Mouse (Mus musculus): ENCODE measurements around the gene Rarg. TPM values are rescaled to one million over a fixed set of nuclear protein-coding genes. Genes with fewer than 3 reads are reported as not detected.
"Not testable (repeated sequence)": the region's sequence is repeated elsewhere in the genome, so short reads cannot be mapped to it uniquely, and the experiment has no call there.

Gene Rarg
- total RNA-seq, 2 experiments from 2014 or later = 3.4 to 7.5 TPM

- no peak for ATAC-seq (replicated peaks; ENCODE audit: poor library complexity, severe bottlenecking)
Measured at GRCm38 (mm10) chr15:102240607-102241006, 16.7 kb downstream of the Rarg start.

GRCm38 (mm10) chr15:102239851-102240250 lies 17.5 kb downstream of the Rarg start:
- no peak for ATAC-seq (replicated peaks; ENCODE audit: poor library complexity, severe bottlenecking)

- peak; percentile 36 for ATAC-seq (replicated peaks; ENCODE audit: poor library complexity, severe bottlenecking)
Measured at GRCm38 (mm10) chr15:102239260-102239590, 18.1 kb downstream of the Rarg start.

DNA sequence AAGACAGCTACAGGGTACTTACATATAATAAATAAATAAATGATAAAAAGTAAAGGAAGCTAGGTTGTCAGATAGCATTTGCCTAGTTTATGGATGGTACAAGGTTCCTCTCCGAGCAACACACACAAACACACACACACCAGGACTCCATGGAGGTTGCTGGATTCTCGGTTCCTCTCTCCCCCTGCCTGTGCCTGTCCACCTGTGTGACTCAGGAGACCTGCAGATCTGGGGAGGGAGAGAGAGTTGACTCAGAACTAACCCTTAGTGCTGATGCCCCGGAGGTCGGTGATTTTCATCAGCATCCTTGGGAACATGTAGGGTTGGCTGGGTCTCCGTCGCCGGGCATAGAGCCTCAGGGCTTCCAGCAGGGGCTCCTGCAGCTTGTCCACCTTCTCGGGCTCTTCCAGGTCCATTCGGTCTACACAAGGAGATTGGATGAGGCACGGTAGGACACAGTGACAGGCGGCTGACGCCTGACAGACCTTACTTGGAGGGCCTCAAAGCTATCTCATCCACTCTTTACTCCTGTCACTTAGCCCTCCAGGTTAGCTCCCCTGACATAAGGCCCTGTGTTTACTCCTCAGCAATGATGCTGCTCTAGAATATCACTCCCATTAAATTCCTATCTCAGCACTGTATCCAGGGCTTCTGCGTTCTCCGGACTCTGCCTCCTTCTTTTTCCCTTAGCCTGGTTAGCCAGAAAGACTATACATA lies 18.6 kb downstream of the Rarg start:
- no peak for ATAC-seq (replicated peaks; ENCODE audit: poor library complexity, severe bottlenecking)

GRCm38 (mm10) chr15:102235371-102236027 lies 21.8 kb downstream of the Rarg start:
- no peak for ATAC-seq (replicated peaks; ENCODE audit: poor library complexity, severe bottlenecking)

DNA sequence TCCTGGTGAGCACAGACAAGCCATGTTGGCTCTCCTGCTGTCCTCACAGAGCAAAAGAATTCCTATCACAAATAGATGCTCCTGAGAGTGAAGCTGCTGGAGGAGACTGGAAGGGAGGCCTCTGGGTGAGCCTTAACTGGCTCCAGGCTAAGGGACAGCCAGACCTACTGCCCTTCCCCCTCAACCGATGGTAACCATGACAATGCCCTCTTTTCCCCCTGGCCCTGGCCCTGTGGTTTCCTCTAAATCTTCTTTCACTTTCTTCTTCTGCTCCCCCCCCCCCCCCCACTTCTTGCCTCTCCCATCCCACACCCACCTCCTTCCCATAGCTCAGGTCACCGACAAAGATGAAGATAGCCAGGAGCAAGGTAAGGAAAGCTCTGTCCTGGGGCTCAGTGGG lies 23.4 kb downstream of the Rarg start:
- ATAC-seq (replicated peaks; ENCODE audit: poor library complexity, severe bottlenecking) = peak; percentile 28

GRCm38 (mm10) chr15:102232764-102233163 lies 24.6 kb downstream of the Rarg start:
- peak; percentile 43 for ATAC-seq (replicated peaks; ENCODE audit: poor library complexity, severe bottlenecking)

- ATAC-seq (replicated peaks; ENCODE audit: poor library complexity, severe bottlenecking) = peak; percentile 60
Measured at GRCm38 (mm10) chr15:102231748-102232147, 25.6 kb downstream of the Rarg start, which contains the start of gene Itgb7. Gene Itgb7 (minus strand): TSS chr15:102231944.

DNA sequence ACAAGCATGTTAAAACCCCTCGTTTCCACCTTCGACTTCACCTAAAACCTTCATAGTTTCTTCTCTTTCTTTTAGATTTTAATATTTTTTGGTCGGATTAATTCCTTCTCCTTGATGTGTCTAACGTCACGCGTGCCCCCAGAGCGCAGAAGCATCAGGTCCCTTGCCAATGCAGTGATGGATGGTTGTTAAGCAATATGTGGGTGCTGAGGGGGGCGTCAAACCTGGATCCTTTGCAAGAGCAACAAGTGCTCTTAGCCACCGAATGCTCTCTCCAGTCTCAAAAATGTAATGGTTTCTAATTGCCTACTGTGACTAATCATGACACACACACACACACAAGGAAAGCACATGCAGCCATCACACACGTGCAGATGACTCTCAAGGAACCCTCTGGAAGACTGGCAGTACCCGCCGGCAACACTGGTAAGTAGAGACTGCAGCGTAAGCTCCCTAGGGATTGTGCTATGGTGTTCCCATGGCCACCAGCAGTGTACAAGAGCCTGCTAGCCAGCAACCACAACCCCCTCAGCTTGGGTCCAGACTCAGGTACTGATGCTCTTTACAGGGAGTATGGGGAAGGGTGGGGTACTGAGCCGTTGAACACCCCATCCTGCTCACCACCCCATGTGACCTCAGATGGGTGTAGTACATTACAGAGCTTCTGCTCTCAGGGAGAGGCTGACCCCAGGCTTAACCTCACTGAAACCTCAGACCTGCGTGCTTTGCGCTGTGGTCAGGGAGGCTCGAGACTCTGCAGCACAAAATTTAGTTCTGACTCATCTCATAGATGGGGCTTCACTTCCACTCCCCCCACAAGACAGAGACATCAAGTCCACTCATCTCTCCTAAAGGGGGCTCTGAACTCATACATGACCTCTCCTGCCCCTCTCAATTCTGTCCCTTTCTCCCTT lies 26.7 kb downstream of the Rarg start:
- peak; percentile 57 for ATAC-seq (replicated peaks; ENCODE audit: poor library complexity, severe bottlenecking)

GRCm38 (mm10) chr15:102225619-102226018 lies 31.7 kb downstream of the Rarg start:
- not testable (repeated sequence) for ATAC-seq (replicated peaks; ENCODE audit: poor library complexity, severe bottlenecking)

GRCm38 (mm10) chr15:102224992-102225617 lies 32.2 kb downstream of the Rarg start:
- peak; percentile 75 for ATAC-seq (replicated peaks; ENCODE audit: poor library complexity, severe bottlenecking)

- ATAC-seq (replicated peaks; ENCODE audit: poor library complexity, severe bottlenecking) = peak; percentile 84
Measured at GRCm38 (mm10) chr15:102224186-102224991, 32.9 kb downstream of the Rarg start.

DNA sequence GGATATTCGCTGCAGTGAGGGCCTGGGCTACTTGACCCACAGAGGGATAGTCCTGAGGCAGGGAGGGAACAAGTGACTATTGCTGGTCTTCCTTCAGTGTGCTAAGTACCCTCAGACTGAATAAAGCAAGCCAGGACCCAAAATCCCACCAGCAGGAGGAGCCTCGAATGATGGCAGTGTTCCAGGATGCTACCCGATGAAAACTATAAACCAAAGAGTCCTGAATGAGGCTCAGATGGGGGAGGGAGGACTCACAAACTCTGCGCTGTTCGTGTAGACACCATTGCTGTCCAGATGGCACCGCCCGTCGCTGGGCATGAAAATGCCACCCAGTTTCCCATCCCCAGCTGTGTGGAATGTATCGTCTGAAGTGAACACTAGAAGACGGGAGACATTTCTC lies 34.9 kb downstream of the Rarg start:
- ATAC-seq (replicated peaks; ENCODE audit: poor library complexity, severe bottlenecking) = no peak

GRCm38 (mm10) chr15:102217325-102217724 lies 40.0 kb downstream of the Rarg start:
- no peak for ATAC-seq (replicated peaks; ENCODE audit: poor library complexity, severe bottlenecking)

- no peak for ATAC-seq (replicated peaks; ENCODE audit: poor library complexity, severe bottlenecking)
Measured at GRCm38 (mm10) chr15:102216459-102217228, 40.7 kb downstream of the Rarg start.

DNA sequence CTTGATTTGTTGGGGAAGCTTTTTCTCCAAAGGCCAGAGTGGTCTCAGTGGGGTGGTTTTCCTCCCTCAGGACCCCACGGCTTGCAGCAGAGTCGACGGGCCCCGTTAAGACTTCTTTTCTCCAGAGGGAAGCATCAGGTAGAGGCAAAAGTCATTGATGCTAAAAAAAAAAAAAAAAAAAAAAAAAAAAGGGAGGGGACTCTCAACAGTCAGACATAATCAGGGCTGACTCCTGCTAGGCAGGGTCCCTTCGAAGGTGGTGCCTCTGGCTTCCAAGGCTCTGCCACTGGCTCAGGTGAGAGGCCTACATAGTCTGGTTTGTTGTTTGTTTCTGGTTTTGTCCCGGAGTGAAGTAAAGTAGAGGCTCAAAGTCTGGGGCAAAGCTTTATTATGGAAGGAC lies 41.7 kb downstream of the Rarg start:
- ATAC-seq (replicated peaks; ENCODE audit: poor library complexity, severe bottlenecking) = no peak

DNA sequence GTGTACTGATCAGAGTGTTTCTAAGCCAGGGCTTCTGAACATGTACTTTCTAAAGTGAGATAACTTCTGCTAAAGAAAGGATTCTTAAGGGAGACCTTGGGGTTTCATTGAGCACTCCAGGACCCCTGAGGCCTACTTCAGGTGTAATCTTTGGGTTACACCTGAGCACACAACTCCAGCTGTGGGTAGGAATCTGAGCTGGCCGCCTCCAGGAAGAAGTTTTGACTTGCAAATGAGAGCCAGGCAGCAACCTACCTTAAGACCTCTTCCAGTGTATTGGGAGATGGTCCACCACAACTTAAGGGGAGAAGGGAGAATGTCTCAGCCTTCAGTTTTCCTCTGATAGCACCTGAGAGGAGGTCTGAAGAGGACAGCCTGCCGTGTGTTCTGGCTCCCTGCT lies 43.2 kb downstream of the Rarg start:
- ATAC-seq (replicated peaks; ENCODE audit: poor library complexity, severe bottlenecking) = no peak

- ATAC-seq (replicated peaks; ENCODE audit: poor library complexity, severe bottlenecking) = no peak
Measured at GRCm38 (mm10) chr15:102211895-102212294, 45.4 kb downstream of the Rarg start.

DNA sequence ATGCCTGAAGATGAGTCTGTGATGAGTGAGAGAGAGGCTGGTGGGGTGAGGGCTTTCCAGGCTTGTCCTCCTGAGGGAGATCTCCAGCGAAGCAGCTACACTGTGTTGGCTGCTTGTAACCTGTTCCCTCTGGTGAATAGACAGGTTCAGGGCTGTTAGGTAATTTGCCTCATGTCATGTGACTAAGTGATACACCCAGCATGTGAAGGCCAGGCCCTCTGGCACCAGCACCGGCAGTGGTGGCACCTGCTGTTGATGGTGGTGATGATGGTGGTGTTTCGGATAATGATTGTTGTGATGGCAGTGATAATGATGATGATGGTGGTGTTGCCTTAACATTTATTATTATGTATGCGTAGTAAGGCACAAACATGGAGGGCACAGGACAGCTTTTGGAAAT lies 46.5 kb downstream of the Rarg start:
- no peak for ATAC-seq (replicated peaks; ENCODE audit: poor library complexity, severe bottlenecking)

All from granulocyte monocyte progenitor cell, adult 5-6 weeks (primary cell).